Mouse (Mus musculus) kidney, embryonic 16.5 days (tissue): ENCODE results near the gene Ciao2a. TPM values are rescaled to one million over a fixed set of nuclear protein-coding genes. Genes with fewer than 3 reads are reported as not detected.

ENCODE experiments used
- ATAC-seq: fragments of 200-750 bp; cut with Nextera tagmentation; 2 replicates; pipeline ENCODE4 v1.8.0; 2017; ENCODE audit warnings: moderate TSS enrichment; ENCODE audit not compliant: low FRiP score, low TSS enrichment
- H3K27ac ChIP-seq: fragments of 300-500 bp; sonication (generic); 2 replicates; pipeline ENCODE4 v1.5.1; 2014; ENCODE audit warnings: low read length
- H3K27me3 ChIP-seq: fragments of 300-500 bp; sonication (generic); 2 replicates; pipeline ENCODE4 v1.6.1; 2014; ENCODE audit warnings: low read length, control low read depth, mixed read lengths; ENCODE audit not compliant: insufficient read depth
- H3K36me3 ChIP-seq: fragments of 300-500 bp; sonication (generic); 2 replicates; pipeline ENCODE4 v1.6.1; 2014; ENCODE audit warnings: low read length, control low read depth, mixed read lengths; ENCODE audit not compliant: insufficient read depth
- H3K4me1 ChIP-seq: fragments of 300-500 bp; sonication (generic); 2 replicates; pipeline ENCODE4 v1.6.1; 2014; ENCODE audit warnings: low read length, control low read depth, mixed read lengths; ENCODE audit not compliant: insufficient read depth
- H3K4me2 ChIP-seq: fragments of 300-500 bp; sonication (generic); replicated peaks from 2 replicates; pipeline ENCODE4 v1.6.1; 2014; ENCODE audit warnings: low read depth, low read length
- H3K4me3 ChIP-seq: fragments of 300-500 bp; sonication (generic); 2 replicates; pipeline ENCODE4 v1.5.1; 2014; ENCODE audit warnings: mild to moderate bottlenecking, low read length
- H3K9ac ChIP-seq: fragments of 300-500 bp; sonication (generic); replicated peaks from 2 replicates; pipeline ENCODE4 v1.6.1; 2014; ENCODE audit warnings: low read length
- H3K9me3 ChIP-seq: fragments of 300-500 bp; sonication (generic); 2 replicates; pipeline ENCODE4 v1.6.1; 2016; ENCODE audit warnings: low read length, control low read depth
- WGBS: fragments of 180-500 bp; shearing (Covaris S2); extraction: QIAGEN DNeasy Blood & Tissue Kit; methylation state at CpG from one replicate; pipeline ENCODE4 v1.1.7; 2014; 5-methylcytosine and 5-hydroxymethylcytosine counted together
- polyA plus RNA-seq: library from polyadenylated mRNA; unstranded; fragments of >200 nt; fragmentation: Nextera tagmentation; extraction: Ambion mirVana; gene quantifications from 2 replicates; pipeline ENCODE4 v1.2.1, GENCODE M21; 2015

Ciao2a gene
- polyA plus RNA-seq, 1 experiment from 2014 or later: 155 TPM

- no peak overlapping the region for H3K9ac ChIP-seq
- H3K4me3 ChIP-seq: no peak overlapping the region
- no peak overlapping the region for H3K27ac ChIP-seq
- H3K4me1 ChIP-seq: peaks cover 6% of the 10 kb centered on the region; the same call in 1 of the 2 replicates
- peaks cover 15% of the 10 kb centered on the region for H3K36me3 ChIP-seq
- H3K9me3 ChIP-seq: no peaks in the 10 kb centered on the region
- no peak overlapping the region for H3K4me2 ChIP-seq
- WGBS: 90% methylated on average over 3 of the region's 3 CpGs
- ATAC-seq: no peak
- no peaks in the 10 kb centered on the region for H3K27me3 ChIP-seq
These were observed 12.1 kb upstream of the Ciao2a start for GRCm38 (mm10) chr9:66114341-66114740.

- peaks cover 9% of the 10 kb centered on the region; the same call in 1 of the 2 replicates for H3K4me1 ChIP-seq
- ATAC-seq: no peak
These were observed 9.5 kb upstream of the Ciao2a start for GRCm38 (mm10) chr9:66116890-66117289.

GRCm38 (mm10) chr9:66119498-66119897 lies 6.9 kb upstream of the Ciao2a start:
- H3K9me3 ChIP-seq: no peaks in the 10 kb centered on the region
- peaks cover 6% of the 10 kb centered on the region; the same call in 1 of the 2 replicates for H3K36me3 ChIP-seq
- peaks cover 23% of the 10 kb centered on the region for H3K4me1 ChIP-seq
- no peaks in the 10 kb centered on the region for H3K27me3 ChIP-seq
- H3K4me2 ChIP-seq: no peak overlapping the region
- no peak overlapping the region for H3K9ac ChIP-seq
- ATAC-seq: no peak
- WGBS: 93% methylated on average over 2 of the region's 2 CpGs
- H3K27ac ChIP-seq: no peak overlapping the region
- no peak overlapping the region for H3K4me3 ChIP-seq

More at GRCm38 (mm10) chr9:66116890-66117289, 9.5 kb upstream of the Ciao2a start:
- H3K4me3 ChIP-seq: no peak overlapping the region
- H3K4me2 ChIP-seq: no peak overlapping the region
- H3K9ac ChIP-seq: no peak overlapping the region
- peak overlapping the region; percentile 20; the same call in 1 of the 2 replicates for H3K27ac ChIP-seq
- H3K36me3 ChIP-seq: peaks cover 15% of the 10 kb centered on the region
- no peaks in the 10 kb centered on the region for H3K27me3 ChIP-seq
- H3K9me3 ChIP-seq: no peaks in the 10 kb centered on the region
- 54% methylated on average over 8 of the region's 8 CpGs for WGBS

DNA sequence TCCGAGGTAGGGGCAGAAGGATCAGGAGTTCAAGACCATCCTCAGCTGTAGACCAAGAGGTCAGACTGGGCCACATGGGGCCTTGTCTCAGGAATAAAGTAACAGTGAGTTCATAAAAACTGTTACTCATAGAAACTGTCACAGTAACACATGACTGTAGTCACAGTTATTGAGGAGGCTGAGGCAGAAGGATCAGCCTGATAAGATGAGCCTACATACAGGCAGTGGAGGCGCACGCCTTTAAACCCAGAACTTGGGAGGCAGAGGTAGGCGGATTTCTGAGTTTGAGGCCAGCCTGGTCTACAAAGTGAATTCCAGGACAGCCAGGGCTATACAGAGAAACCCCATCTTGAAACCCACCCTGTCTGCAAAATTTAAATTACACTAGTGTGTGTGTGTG lies 6.3 kb upstream of the Ciao2a start:
- Histone ChIP-seq H3K9ac (no peak overlapping the region), H3K27ac (no peak overlapping the region), H3K9me3 (no peaks in the 10 kb centered on the region), H3K4me2 (no peak overlapping the region), H3K4me1 (peaks cover 24% of the 10 kb centered on the region), H3K27me3 (no peaks in the 10 kb centered on the region), H3K36me3 (peaks cover 6% of the 10 kb centered on the region; the same call in 1 of the 2 replicates), H3K4me3 (no peak overlapping the region)
- WGBS: 90% methylated on average over 4 of the region's 4 CpGs
- ATAC-seq: no peak

GRCm38 (mm10) chr9:66120945-66121344 lies 5.5 kb upstream of the Ciao2a start:
- no peak overlapping the region for H3K27ac ChIP-seq
- WGBS: 73% methylated on average over 3 of the region's 3 CpGs
- 0 out of 2 replicates have a peak, but pooled peaks cover 2% of the 10 kb centered on the region for H3K36me3 ChIP-seq
- H3K9ac ChIP-seq: no peak overlapping the region
- no peaks in the 10 kb centered on the region for H3K27me3 ChIP-seq
- no peak overlapping the region for H3K4me3 ChIP-seq
- ATAC-seq: no peak
- no peak overlapping the region for H3K4me2 ChIP-seq
- no peaks in the 10 kb centered on the region for H3K9me3 ChIP-seq
- H3K4me1 ChIP-seq: peaks cover 33% of the 10 kb centered on the region

GRCm38 (mm10) chr9:66121421-66121820 lies 5.0 kb upstream of the Ciao2a start:
- H3K4me1 ChIP-seq: peaks cover 33% of the 10 kb centered on the region
- no peak overlapping the region for H3K4me2 ChIP-seq
- no peak overlapping the region for H3K27ac ChIP-seq
- H3K9ac ChIP-seq: no peak overlapping the region
- no peaks in the 10 kb centered on the region for H3K9me3 ChIP-seq
- no peak for ATAC-seq
- H3K36me3 ChIP-seq: 0 out of 2 replicates have a peak, but pooled peaks cover 2% of the 10 kb centered on the region
- no peaks in the 10 kb centered on the region for H3K27me3 ChIP-seq
- H3K4me3 ChIP-seq: no peak overlapping the region

DNA sequence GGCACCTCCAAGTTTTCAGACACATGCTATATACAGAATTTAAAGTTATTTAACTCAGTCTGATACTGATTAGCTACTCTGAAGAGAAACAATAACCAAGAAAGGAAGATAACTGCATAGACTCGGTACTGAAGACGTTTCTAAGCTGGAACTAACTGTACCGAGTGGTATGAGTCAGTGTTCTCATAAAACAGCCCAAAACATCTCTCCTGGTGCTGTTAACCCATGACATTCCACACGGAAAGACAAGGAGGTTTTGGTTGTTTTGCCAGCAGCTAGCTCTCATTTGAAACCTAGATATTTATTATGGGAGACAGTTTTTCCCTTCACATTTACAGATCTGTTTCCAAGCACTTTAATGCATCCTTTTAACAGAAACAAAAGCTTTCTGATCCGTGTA lies 2.8 kb upstream of the Ciao2a start:
- Histone ChIP-seq H3K4me1 (peaks cover 35% of the 10 kb centered on the region), H3K4me3 (peak overlapping the region; percentile 74), H3K36me3 (0 out of 2 replicates have a peak, but pooled peaks cover 2% of the 10 kb centered on the region), H3K9ac (peak overlapping the region; percentile 90), H3K27ac (peak overlapping the region; percentile 91; the same call in 1 of the 2 replicates), H3K4me2 (peak overlapping the region; percentile 74), H3K27me3 (no peaks in the 10 kb centered on the region), H3K9me3 (no peaks in the 10 kb centered on the region)
- WGBS: 3% methylated on average over 5 of the region's 5 CpGs
- ATAC-seq: no peak

- H3K27me3 ChIP-seq: no peaks in the 10 kb centered on the region
- peak; percentile 25 for ATAC-seq
- H3K4me1 ChIP-seq: peaks cover 35% of the 10 kb centered on the region
- H3K36me3 ChIP-seq: 0 out of 2 replicates have a peak, but pooled peaks cover 2% of the 10 kb centered on the region
- under 1% methylated on average over 12 of the region's 12 CpGs for WGBS
- peak overlapping the region; percentile 74 for H3K4me2 ChIP-seq
- peak overlapping the region; percentile 91 for H3K27ac ChIP-seq
- H3K9ac ChIP-seq: peak overlapping the region; percentile 90
- H3K9me3 ChIP-seq: no peaks in the 10 kb centered on the region
- peak overlapping the region; percentile 74 for H3K4me3 ChIP-seq
These were observed 2.3 kb upstream of the Ciao2a start for GRCm38 (mm10) chr9:66124111-66124531.

DNA sequence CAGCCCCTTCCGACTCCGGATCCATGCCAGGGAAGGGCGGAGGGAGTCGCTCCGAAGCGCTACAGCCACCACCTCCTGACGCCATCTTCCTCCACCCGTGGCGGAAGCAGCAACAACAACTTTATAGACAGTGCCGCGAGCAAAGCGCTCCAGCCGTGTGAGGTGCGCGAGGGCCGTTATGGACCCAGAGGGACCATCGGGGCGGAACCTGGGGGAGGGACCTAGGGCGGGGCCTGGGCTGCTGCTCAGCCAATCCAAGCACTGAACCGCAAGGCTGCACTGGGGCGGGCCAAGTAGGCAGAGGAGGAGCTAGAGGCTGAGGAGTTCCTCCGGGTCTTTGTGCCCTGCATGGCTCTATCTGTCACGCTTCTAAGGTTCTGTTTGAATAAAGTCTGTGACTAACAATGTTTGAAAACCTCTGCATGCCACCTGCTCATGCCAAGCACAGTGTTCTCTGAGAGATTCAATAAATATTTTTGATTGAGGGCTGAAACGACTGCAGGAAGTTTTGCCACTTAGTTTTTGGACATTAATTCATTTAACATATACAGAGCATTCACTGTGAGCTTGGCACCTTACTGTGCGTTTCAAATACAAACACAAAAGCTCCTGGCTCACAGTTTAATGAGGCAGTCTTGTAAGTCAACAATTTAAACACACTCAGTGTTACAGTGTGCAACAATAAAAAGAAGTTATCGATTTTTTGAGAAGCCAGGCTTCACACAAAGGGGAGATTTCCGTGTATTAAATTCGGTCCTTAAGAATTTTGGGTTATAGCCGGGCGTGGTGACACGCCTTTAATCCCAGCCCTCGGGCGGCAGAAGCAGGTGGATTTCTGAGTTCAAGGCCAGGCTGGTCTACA lies 1.5 kb upstream of the Ciao2a start:
- peak overlapping the region; percentile 90 for H3K9ac ChIP-seq
- WGBS: 18% methylated on average over 33 of the region's 33 CpGs
- peak; percentile 98 for ATAC-seq
- H3K4me3 ChIP-seq: peak overlapping the region; percentile 74
- H3K27me3 ChIP-seq: no peaks in the 10 kb centered on the region
- no peaks in the 10 kb centered on the region for H3K9me3 ChIP-seq
- H3K4me1 ChIP-seq: peaks cover 34% of the 10 kb centered on the region
- peak overlapping the region; percentile 74 for H3K4me2 ChIP-seq
- H3K36me3 ChIP-seq: 0 out of 2 replicates have a peak, but pooled peaks cover 1% of the 10 kb centered on the region
- peak overlapping the region; percentile 91 for H3K27ac ChIP-seq
